In the genomic region with DNA sequence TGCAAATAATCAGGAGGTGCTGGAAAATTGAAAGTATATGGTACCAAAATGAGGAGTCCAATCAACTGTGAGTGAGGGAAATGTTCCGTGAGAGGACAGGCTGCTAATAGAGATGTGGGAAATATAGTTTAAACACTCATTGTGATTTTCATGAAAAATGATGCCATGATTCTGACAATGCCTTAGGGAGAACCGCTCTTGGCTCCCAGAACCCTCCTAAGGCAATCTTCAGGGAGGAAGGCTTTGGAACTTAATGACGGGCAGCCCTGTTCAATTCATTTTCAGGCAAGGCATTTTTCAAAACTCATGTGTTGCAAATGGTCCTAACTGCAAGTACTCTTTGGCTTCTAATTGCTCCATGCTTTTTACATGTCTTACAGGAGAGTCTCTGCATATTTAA, we compare ENCODE assay signal across 19 mouse cellular contexts.
DNase-seq lines count a peak whose midpoint lies in the region; ATAC-seq and TF ChIP-seq lines count a peak whose summit lies in the region.
"Had no signal": no experiment of that assay in that cellular context is flagged by ENCODE, and none has a peak within 500 bp of the region (broad histone marks: within the 10 kb centered on the region; RNA-seq: fewer than 3 reads in every experiment).

No protein-coding gene starts in this region.

- DNase-seq in forebrain, embryonic 10.5 days (ENCODE audit: extremely low spot score, low spot score), result no peak
- DNase-seq in left cerebral cortex, postnatal 4 days, result peak; percentile 26
- DNase-seq in left cerebral cortex, adult 9 months (ENCODE audit: low spot score in 2 of 2), result no peak
- peak; percentile 56 for DNase-seq in brain, embryonic 14.5 days (ENCODE audit: low read depth)
- DNase-seq in adrenal gland, adult (ENCODE audit: inconsistent age in 2 of 2, low spot score in 1 of 2), result no peak
- DNase-seq: adrenal gland, postnatal 25 days; gastrocnemius, adult 2 months; kidney, adult 9 months; kidney, postnatal 14 days; right cerebral cortex, postnatal 25 days; spleen, adult 18-20 months had no signal

- TF ChIP-seq POLR2A in brain, embryonic 14.5 days (IDR thresholded peaks at IDR 0.05; ENCODE audit: borderline replicate concordance, extremely low read depth, insufficient read depth, insufficient read length, poor library complexity, severe bottlenecking), result no peak

- H3K9ac ChIP-seq in forebrain, embryonic 12.5 days, result no peak overlapping the region
- no peak overlapping the region for H3K9ac ChIP-seq in forebrain, embryonic 16.5 days (replicated peaks; ENCODE audit: low read depth, low read length)
- H3K9ac ChIP-seq: embryonic facial prominence, embryonic 12.5 days had no signal

- 88% methylated on average over 3 of the region's 3 CpGs for WGBS in forebrain, embryonic 10.5 days
- WGBS in forebrain, embryonic 12.5 days, result 56% methylated on average over 3 of the region's 3 CpGs
- WGBS in forebrain, embryonic 16.5 days, result 27% methylated on average over 3 of the region's 3 CpGs

- H3K27me3 ChIP-seq in forebrain, embryonic 10.5 days (ENCODE audit: poor library complexity, severe bottlenecking), result no peaks in the 10 kb centered on the region
- no peaks in the 10 kb centered on the region for H3K27me3 ChIP-seq in forebrain, embryonic 12.5 days
- no peaks in the 10 kb centered on the region for H3K27me3 ChIP-seq in forebrain, embryonic 16.5 days (replicated peaks; ENCODE audit: control insufficient read depth, insufficient read depth, low read length)
- H3K27me3 ChIP-seq: embryonic facial prominence, embryonic 12.5 days had no signal

- no peaks in the 10 kb centered on the region for H3K36me3 ChIP-seq in forebrain, embryonic 10.5 days (replicated peaks)
- no peaks in the 10 kb centered on the region for H3K36me3 ChIP-seq in forebrain, embryonic 12.5 days (replicated peaks)
- H3K36me3 ChIP-seq in forebrain, embryonic 16.5 days (ENCODE audit: control insufficient read depth, insufficient read depth), result no peaks in the 10 kb centered on the region
- H3K36me3 ChIP-seq: embryonic facial prominence, embryonic 12.5 days; heart, embryonic 10.5 days had no signal

- ATAC-seq in forebrain, embryonic 12.5 days (ENCODE audit: low FRiP score), result no peak
- peak; percentile 26 for ATAC-seq in forebrain, embryonic 16.5 days
- ATAC-seq: CD4-positive, CD25-positive, alpha-beta regulatory T cell, adult 4 months; intestine, embryonic 16.5 days; lung, postnatal 0 days had no signal

- intact Hi-C loops in left cerebral cortex, postnatal 4 days (cut with DNase I), result no loop called here

- H3K27ac ChIP-seq in forebrain, embryonic 10.5 days, result 0 out of 2 replicates have a peak overlapping the region, but pooled peaks have one; percentile 15
- no peak overlapping the region for H3K27ac ChIP-seq in forebrain, embryonic 12.5 days
- no peak overlapping the region; the same call in 1 of the 2 replicates for H3K27ac ChIP-seq in forebrain, embryonic 16.5 days (ENCODE audit: low read length)
- H3K27ac ChIP-seq: embryonic facial prominence, embryonic 12.5 days; gastrocnemius, adult 2 months; heart, embryonic 10.5 days; macrophage had no signal

- H3K4me1 ChIP-seq in forebrain, embryonic 10.5 days, result peaks cover 11% of the 10 kb centered on the region
- peaks cover 7% of the 10 kb centered on the region; the same call in 1 of the 2 replicates for H3K4me1 ChIP-seq in forebrain, embryonic 12.5 days
- H3K4me1 ChIP-seq in forebrain, embryonic 16.5 days (replicated peaks; ENCODE audit: control insufficient read depth, insufficient read depth, low read length), result peaks cover 6% of the 10 kb centered on the region
- H3K4me1 ChIP-seq: embryonic facial prominence, embryonic 12.5 days; heart, embryonic 10.5 days had no signal

- no peak overlapping the region for H3K4me2 ChIP-seq in forebrain, embryonic 12.5 days
- no peak overlapping the region for H3K4me2 ChIP-seq in forebrain, embryonic 16.5 days (ENCODE audit: low read length)
- H3K4me2 ChIP-seq: embryonic facial prominence, embryonic 12.5 days had no signal

- no peak for TF ChIP-seq CTCF in brain, embryonic 14.5 days (IDR thresholded peaks at IDR 0.05; ENCODE audit: borderline replicate concordance, extremely low read depth, insufficient read depth, insufficient read length)

- H3K9me3 ChIP-seq in forebrain, embryonic 10.5 days, result no peaks in the 10 kb centered on the region
- H3K9me3 ChIP-seq in forebrain, embryonic 12.5 days, result no peaks in the 10 kb centered on the region
- no peaks in the 10 kb centered on the region for H3K9me3 ChIP-seq in forebrain, embryonic 16.5 days (ENCODE audit: control insufficient read depth, low read length)
- H3K9me3 ChIP-seq: embryonic facial prominence, embryonic 12.5 days; heart, embryonic 10.5 days had no signal

- H3K4me3 ChIP-seq in forebrain, embryonic 10.5 days, result no peak overlapping the region
- H3K4me3 ChIP-seq in forebrain, embryonic 12.5 days (replicated peaks), result no peak overlapping the region
- no peak overlapping the region for H3K4me3 ChIP-seq in forebrain, embryonic 16.5 days (replicated peaks; ENCODE audit: low read length)
- H3K4me3 ChIP-seq: embryonic facial prominence, embryonic 12.5 days; gastrocnemius, adult 2 months; heart, embryonic 10.5 days had no signal

Comparison
In these comparisons a context has a peak if more than half of its experiments do, and no peak if none do; other contexts are left out.
1. DNase-seq: peak in left cerebral cortex, postnatal 4 days (single experiment) and brain, embryonic 14.5 days (single experiment); none in forebrain, embryonic 10.5 days (single experiment), left cerebral cortex, adult 9 months (0 of 2) and adrenal gland, adult (0 of 2).